Mouse (Mus musculus): Measurements from ENCODE around the gene Pcyt2. TPM values are rescaled to one million over a fixed set of nuclear protein-coding genes. Genes with fewer than 3 reads are reported as not detected.

The Pcyt2 gene
- polyA plus RNA-seq, 1 experiment from 2014 or later, result 126 TPM

DNA sequence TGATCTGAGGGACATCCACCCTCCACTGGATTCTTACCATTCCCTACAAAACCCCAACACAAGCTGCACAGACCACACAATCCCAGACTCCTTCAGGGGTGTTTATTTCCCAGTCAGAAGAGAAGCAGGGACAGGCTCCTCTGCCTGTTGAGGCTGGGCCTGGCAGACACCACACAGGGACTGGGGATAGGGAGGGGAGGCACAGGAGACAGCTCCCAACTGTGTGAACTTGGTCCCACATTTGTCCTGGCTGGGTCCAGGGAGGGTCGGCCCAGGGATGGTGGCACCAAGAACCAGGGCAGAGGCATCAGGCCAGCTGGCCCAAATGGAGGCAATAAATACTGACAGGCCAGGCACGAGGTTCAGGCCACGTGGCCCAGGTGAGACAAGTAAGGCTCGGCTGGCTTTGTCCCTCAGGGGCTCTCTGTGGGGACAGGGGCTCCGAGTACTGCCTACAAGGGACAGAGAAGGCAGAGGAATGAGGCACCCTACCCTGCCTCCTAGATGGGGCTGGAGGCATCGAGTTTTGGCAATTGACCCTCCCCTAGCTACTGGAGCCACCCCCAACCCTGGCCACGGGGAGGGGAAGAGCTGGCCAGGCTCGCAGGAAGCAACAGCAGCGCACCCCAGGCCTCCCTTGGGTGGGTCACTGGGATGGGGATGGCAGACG is 39.6 kb downstream of the Pcyt2 start:
- ATAC-seq (replicated peaks; ENCODE audit: low FRiP score) (no peak), DNase-seq (ENCODE audit: low spot score) (no peak)
- H3K27me3 ChIP-seq (ENCODE audit: control insufficient read depth, insufficient read depth, low read length), result no peaks in the 10 kb centered on the region
- no peaks in the 10 kb centered on the region for H3K9me3 ChIP-seq (ENCODE audit: control insufficient read depth, low read length)
- no peak overlapping the region for H3K9ac ChIP-seq (ENCODE audit: low read length)
- no peak overlapping the region for H3K4me2 ChIP-seq (ENCODE audit: low read depth, low read length, severe bottlenecking)
- peaks cover 16% of the 10 kb centered on the region for H3K36me3 ChIP-seq (ENCODE audit: control insufficient read depth, insufficient read depth, low read length)
- no peak overlapping the region for H3K4me3 ChIP-seq (ENCODE audit: low read depth, low read length)
- no peak overlapping the region for H3K27ac ChIP-seq (ENCODE audit: low read depth, low read length)
- 90% methylated on average over 10 of the region's 10 CpGs for WGBS
- peaks cover 13% of the 10 kb centered on the region for H3K4me1 ChIP-seq (replicated peaks; ENCODE audit: control insufficient read depth, insufficient read depth, low read length)

DNA sequence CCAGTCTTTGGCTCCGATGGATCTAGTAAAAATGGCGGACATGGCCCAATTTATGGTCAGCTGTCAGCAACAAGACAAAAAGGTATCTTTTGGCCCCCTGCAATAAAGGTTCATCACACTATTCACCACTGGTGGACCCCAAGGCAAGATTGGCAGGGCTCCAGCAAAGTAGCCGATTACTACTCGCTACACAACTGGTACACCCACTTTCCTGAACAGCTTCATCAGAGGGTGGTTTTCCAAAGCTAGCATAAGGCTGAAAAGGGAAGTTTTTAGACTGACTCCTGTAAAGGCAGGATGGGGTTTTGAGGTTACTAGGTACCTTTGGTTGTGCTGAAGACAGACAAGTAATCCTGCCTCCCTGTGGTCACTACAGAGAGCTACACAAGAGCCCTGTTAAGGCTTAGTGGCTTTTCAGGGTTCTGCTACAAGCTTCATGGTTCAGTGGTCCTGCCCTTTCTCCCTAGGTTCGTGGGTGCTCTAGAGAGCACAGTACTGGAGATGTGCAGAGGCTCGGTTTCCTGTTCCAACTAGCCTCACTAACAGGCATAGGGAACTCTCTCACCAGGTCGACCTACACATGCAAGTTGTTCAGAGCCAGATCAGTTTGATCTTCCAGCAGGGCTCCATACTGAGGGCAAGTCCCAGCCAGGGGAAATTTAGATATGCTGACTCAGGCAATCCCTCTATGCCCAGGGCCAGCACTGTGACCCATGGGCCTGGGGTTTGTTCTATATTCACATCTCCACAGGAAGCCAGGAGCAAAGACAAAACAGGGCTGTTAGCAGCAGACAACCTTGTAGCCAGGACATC is 40.3 kb downstream of the Pcyt2 start:
- peaks cover 13% of the 10 kb centered on the region for H3K4me1 ChIP-seq (replicated peaks; ENCODE audit: control insufficient read depth, insufficient read depth, low read length)
- H3K9ac ChIP-seq (ENCODE audit: low read length), result no peak overlapping the region
- ATAC-seq (replicated peaks; ENCODE audit: low FRiP score) (no peak), DNase-seq (ENCODE audit: low spot score) (no peak)
- H3K36me3 ChIP-seq (ENCODE audit: control insufficient read depth, insufficient read depth, low read length), result peaks cover 16% of the 10 kb centered on the region
- no peaks in the 10 kb centered on the region for H3K27me3 ChIP-seq (ENCODE audit: control insufficient read depth, insufficient read depth, low read length)
- no peaks in the 10 kb centered on the region for H3K9me3 ChIP-seq (ENCODE audit: control insufficient read depth, low read length)
- H3K4me2 ChIP-seq (ENCODE audit: low read depth, low read length, severe bottlenecking), result no peak overlapping the region
- H3K27ac ChIP-seq (ENCODE audit: low read depth, low read length), result no peak overlapping the region
- no peak overlapping the region for H3K4me3 ChIP-seq (ENCODE audit: low read depth, low read length)
- 78% methylated on average over 7 of the region's 7 CpGs for WGBS

- 85% methylated on average over 3 of the region's 3 CpGs for WGBS
- Histone ChIP-seq H3K9me3 (ENCODE audit: control insufficient read depth, low read length) (no peaks in the 10 kb centered on the region), H3K9ac (ENCODE audit: low read length) (no peak overlapping the region), H3K27ac (ENCODE audit: low read depth, low read length) (no peak overlapping the region), H3K27me3 (ENCODE audit: control insufficient read depth, insufficient read depth, low read length) (no peaks in the 10 kb centered on the region), H3K36me3 (ENCODE audit: control insufficient read depth, insufficient read depth, low read length) (peaks cover 16% of the 10 kb centered on the region), H3K4me1 (replicated peaks; ENCODE audit: control insufficient read depth, insufficient read depth, low read length) (peaks cover 14% of the 10 kb centered on the region), H3K4me2 (ENCODE audit: low read depth, low read length, severe bottlenecking) (no peak overlapping the region; the same call in 1 of the 2 replicates), H3K4me3 (ENCODE audit: low read depth, low read length) (no peak overlapping the region)
- no peak for ATAC-seq (replicated peaks; ENCODE audit: low FRiP score)
- DNase-seq (ENCODE audit: low spot score), result no peak
Observed at GRCm38 (mm10) chr11:120576365-120576981, 41.3 kb downstream of the Pcyt2 start.

GRCm38 (mm10) chr11:120575940-120576339 is 41.8 kb downstream of the Pcyt2 start:
- Histone ChIP-seq H3K27me3 (ENCODE audit: control insufficient read depth, insufficient read depth, low read length) (no peaks in the 10 kb centered on the region), H3K4me3 (ENCODE audit: low read depth, low read length) (no peak overlapping the region), H3K27ac (ENCODE audit: low read depth, low read length) (no peak overlapping the region), H3K9ac (ENCODE audit: low read length) (no peak overlapping the region), H3K36me3 (ENCODE audit: control insufficient read depth, insufficient read depth, low read length) (peaks cover 16% of the 10 kb centered on the region), H3K9me3 (ENCODE audit: control insufficient read depth, low read length) (no peaks in the 10 kb centered on the region), H3K4me2 (ENCODE audit: low read depth, low read length, severe bottlenecking) (no peak overlapping the region), H3K4me1 (replicated peaks; ENCODE audit: control insufficient read depth, insufficient read depth, low read length) (peaks cover 18% of the 10 kb centered on the region)
- ATAC-seq (replicated peaks; ENCODE audit: low FRiP score), result no peak
- no peak for DNase-seq (ENCODE audit: low spot score)

DNA sequence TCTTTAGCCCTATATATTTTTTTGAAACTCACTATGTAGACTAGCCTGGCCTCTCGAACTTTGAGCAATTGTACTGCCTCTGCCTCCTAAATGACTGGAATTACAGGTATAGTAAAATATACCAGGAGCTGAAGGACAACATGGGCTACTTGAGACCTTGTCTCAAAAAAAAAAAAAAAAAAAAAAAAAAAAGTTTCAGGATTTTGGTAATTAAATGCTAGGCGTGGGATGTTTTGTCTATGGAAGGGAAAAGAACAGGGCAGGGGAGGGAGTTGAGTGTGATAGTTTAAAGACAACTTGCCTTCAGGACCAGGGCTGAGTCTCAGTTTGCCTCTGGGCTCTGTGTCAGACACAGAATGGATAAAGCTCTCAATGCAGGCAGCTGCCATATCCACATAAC is 42.7 kb downstream of the Pcyt2 start:
- no peak overlapping the region for H3K27ac ChIP-seq (ENCODE audit: low read depth, low read length)

GRCm38 (mm10) chr11:120574278-120574600 is 43.5 kb downstream of the Pcyt2 start:
- Histone ChIP-seq H3K36me3 (ENCODE audit: control insufficient read depth, insufficient read depth, low read length) (peaks cover 19% of the 10 kb centered on the region), H3K4me2 (ENCODE audit: low read depth, low read length, severe bottlenecking) (peak overlapping the region; percentile 94), H3K4me3 (ENCODE audit: low read depth, low read length) (peak overlapping the region; percentile 97), H3K9ac (ENCODE audit: low read length) (peak overlapping the region; percentile 92), H3K9me3 (ENCODE audit: control insufficient read depth, low read length) (no peaks in the 10 kb centered on the region), H3K4me1 (replicated peaks; ENCODE audit: control insufficient read depth, insufficient read depth, low read length) (peaks cover 12% of the 10 kb centered on the region), H3K27me3 (ENCODE audit: control insufficient read depth, insufficient read depth, low read length) (no peaks in the 10 kb centered on the region), H3K27ac (ENCODE audit: low read depth, low read length) (no peak overlapping the region)
- DNase-seq (ENCODE audit: low spot score) (no peak), ATAC-seq (replicated peaks; ENCODE audit: low FRiP score) (no peak)
- 49% methylated on average over 5 of the region's 5 CpGs for WGBS

More for the DNA sequence above, 42.7 kb downstream of the Pcyt2 start:
- no peak overlapping the region for H3K4me2 ChIP-seq (ENCODE audit: low read depth, low read length, severe bottlenecking)
- no peaks in the 10 kb centered on the region for H3K27me3 ChIP-seq (ENCODE audit: control insufficient read depth, insufficient read depth, low read length)
- no peaks in the 10 kb centered on the region for H3K9me3 ChIP-seq (ENCODE audit: control insufficient read depth, low read length)
- H3K4me1 ChIP-seq (replicated peaks; ENCODE audit: control insufficient read depth, insufficient read depth, low read length), result peaks cover 15% of the 10 kb centered on the region
- H3K36me3 ChIP-seq (ENCODE audit: control insufficient read depth, insufficient read depth, low read length), result peaks cover 22% of the 10 kb centered on the region
- WGBS, result 83% methylated on average over 2 of the region's 2 CpGs
- no peak for DNase-seq (ENCODE audit: low spot score)
- no peak overlapping the region for H3K4me3 ChIP-seq (ENCODE audit: low read depth, low read length)
- no peak overlapping the region for H3K9ac ChIP-seq (ENCODE audit: low read length)
- ATAC-seq (replicated peaks; ENCODE audit: low FRiP score), result no peak

DNA sequence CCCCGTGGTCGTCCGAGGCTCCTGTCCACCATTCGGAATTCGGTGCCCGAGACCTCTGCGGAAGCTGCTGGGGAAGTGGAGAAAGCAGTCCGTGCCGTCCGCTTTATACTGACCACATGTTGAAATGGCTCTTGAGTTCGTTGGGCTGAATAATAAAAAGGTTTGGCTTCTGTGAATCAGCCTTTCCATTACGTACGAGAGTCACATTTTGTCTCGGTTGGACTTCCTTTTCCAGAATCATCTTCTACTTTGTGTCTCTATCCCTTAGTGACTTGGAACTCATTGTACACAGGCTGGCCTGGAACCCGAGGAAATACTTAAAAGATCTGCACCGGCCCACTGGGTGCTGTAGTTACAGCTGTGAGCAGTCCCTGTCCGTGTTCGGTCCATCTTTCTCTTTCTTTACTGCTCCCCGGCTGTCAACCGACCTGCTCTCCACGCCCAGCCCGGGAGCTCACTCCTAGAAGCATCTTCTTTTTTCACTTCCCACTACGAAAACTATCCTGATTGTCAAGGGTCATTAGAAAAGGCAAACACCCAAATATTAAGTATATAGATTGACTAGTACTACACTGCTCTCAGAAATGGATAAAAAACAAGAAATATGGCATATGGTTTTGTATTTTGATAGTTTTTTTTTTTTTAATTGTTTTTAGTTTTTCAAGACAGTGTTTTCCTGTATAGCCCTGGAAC is 44.0 kb downstream of the Pcyt2 start:
- H3K27me3 ChIP-seq (ENCODE audit: control insufficient read depth, insufficient read depth, low read length), result no peaks in the 10 kb centered on the region
- peak overlapping the region; percentile 97 for H3K4me3 ChIP-seq (ENCODE audit: low read depth, low read length)
- DNase-seq (ENCODE audit: low spot score) (no peak), ATAC-seq (replicated peaks; ENCODE audit: low FRiP score) (0 out of 2 replicates have a peak, but pooled peaks have one; percentile 5)
- peak overlapping the region; percentile 94 for H3K4me2 ChIP-seq (ENCODE audit: low read depth, low read length, severe bottlenecking)
- H3K9ac ChIP-seq (ENCODE audit: low read length), result peak overlapping the region; percentile 92
- H3K4me1 ChIP-seq (replicated peaks; ENCODE audit: control insufficient read depth, insufficient read depth, low read length), result peaks cover 12% of the 10 kb centered on the region
- peak overlapping the region; percentile 75 for H3K27ac ChIP-seq (ENCODE audit: low read depth, low read length)
- H3K36me3 ChIP-seq (ENCODE audit: control insufficient read depth, insufficient read depth, low read length), result peaks cover 15% of the 10 kb centered on the region
- under 1% methylated on average over 23 of the region's 23 CpGs for whole genome bisulfite sequencing
- no peaks in the 10 kb centered on the region for H3K9me3 ChIP-seq (ENCODE audit: control insufficient read depth, low read length)

- Histone ChIP-seq H3K4me3 (ENCODE audit: low read depth, low read length) (peak within 1 kb of the TSS; percentile 97), H3K4me2 (ENCODE audit: low read depth, low read length, severe bottlenecking) (peak within 1 kb of the TSS; percentile 94), H3K27me3 (ENCODE audit: control insufficient read depth, insufficient read depth, low read length) (no peaks in the 10 kb centered on the region), H3K4me1 (replicated peaks; ENCODE audit: control insufficient read depth, insufficient read depth, low read length) (peaks cover 12% of the 10 kb centered on the region), H3K36me3 (ENCODE audit: control insufficient read depth, insufficient read depth, low read length) (peaks cover 10% of the 10 kb centered on the region), H3K27ac (ENCODE audit: low read depth, low read length) (peak within 1 kb of the TSS; percentile 75), H3K9me3 (ENCODE audit: control insufficient read depth, low read length) (no peaks in the 10 kb centered on the region), H3K9ac (ENCODE audit: low read length) (peak within 1 kb of the TSS; percentile 92)
- WGBS, result under 1% methylated on average over 92 of the region's 94 CpGs
- DNase-seq (ENCODE audit: low spot score) (peak; percentile 100), ATAC-seq (replicated peaks; ENCODE audit: low FRiP score) (peak; percentile 97)
Observed at GRCm38 (mm10) chr11:120572752-120573584, 44.8 kb downstream of the Pcyt2 start, which contains the start of gene P4hb. P4hb (minus strand) TSS chr11:120573253.
